Mouse (Mus musculus): ENCODE results near the gene Ascc1. TPM values are rescaled to one million over a fixed set of nuclear protein-coding genes. Genes with fewer than 3 reads are reported as not detected.

The Ascc1 gene
- total RNA-seq, 2 experiments from 2014 or later: 26.6 to 30.7 TPM

- peak; percentile 86 for DNase-seq
These were observed 75.9 kb downstream of the Ascc1 start for GRCm38 (mm10) chr10:60078561-60078917.

- no peak for DNase-seq
These were observed 77.6 kb downstream of the Ascc1 start for GRCm38 (mm10) chr10:60080171-60080570.

DNA sequence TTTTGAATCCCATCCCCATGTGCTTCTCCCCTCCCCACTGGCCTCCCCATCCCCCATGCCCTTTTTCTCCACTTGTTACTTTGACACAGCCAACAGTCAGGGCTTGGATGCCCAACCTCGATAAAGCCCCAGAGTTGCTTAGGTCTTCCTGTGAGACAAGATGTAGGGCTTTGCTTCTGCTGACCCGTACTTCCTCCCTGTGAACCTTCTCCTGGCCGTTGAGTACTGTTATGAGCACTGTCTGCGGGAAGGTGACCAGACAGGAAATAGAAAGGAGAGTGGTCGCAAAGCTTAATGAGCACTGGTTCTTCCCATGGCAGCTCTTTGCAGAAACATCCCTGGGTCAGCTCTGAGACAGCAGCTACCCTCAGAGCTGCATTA lies 78.0 kb downstream of the Ascc1 start:
- no peak for DNase-seq

GRCm38 (mm10) chr10:60080982-60081825 lies 78.6 kb downstream of the Ascc1 start:
- peak; percentile 38 for DNase-seq

DNA sequence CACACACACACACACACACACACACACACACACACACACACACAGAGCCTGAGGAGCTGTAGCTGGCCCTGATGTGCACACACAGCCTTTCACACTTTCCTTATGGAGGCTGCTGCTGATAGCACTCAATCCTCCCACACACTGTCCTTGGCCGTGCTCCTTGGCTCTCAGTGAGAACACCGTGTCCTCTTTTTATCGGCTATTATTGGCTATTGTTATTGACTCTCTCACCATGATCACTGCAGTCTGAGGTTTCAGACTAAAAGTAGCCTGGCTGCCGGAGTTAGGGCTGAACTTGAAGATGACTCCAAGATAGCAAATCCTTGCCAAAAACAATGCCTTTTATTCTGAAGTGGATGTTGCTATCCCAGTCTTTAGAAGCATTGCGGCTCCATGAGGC lies 79.3 kb downstream of the Ascc1 start:
- DNase-seq: peak; percentile 64

- DNase-seq: peak; percentile 28
These were observed 81.5 kb downstream of the Ascc1 start for GRCm38 (mm10) chr10:60084065-60084464.

- no peak for DNase-seq
These were observed 89.7 kb downstream of the Ascc1 start for GRCm38 (mm10) chr10:60092311-60092710.

DNA sequence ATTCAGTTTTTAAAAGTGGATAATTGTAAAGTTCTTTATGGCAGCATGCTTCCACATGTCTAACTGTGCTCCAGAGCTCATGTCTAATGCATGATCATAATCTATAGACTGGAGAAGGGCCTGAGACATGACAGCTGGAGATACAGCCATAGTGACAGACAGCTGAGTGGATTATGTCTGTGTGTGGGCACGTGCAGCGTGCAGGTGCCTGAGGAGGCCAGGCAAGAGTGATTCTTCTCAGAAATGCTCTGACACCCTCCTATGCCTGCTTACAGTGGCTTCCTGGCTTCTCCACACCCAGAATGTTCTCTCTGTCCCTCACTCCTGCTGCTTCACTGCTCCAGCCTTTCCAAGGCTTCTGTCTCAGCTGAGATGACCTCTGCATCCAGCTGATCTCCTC lies 91.1 kb downstream of the Ascc1 start:
- no peak for DNase-seq

- no peak for DNase-seq
These were observed 93.0 kb downstream of the Ascc1 start for GRCm38 (mm10) chr10:60095558-60095957.

- no peak for DNase-seq
These were observed 93.7 kb downstream of the Ascc1 start for GRCm38 (mm10) chr10:60096302-60096701.

GRCm38 (mm10) chr10:60097146-60097545 lies 94.5 kb downstream of the Ascc1 start:
- DNase-seq: no peak

- no peak for DNase-seq
These were observed 95.2 kb downstream of the Ascc1 start for GRCm38 (mm10) chr10:60097774-60098173.

- no peak for DNase-seq
These were observed 103.0 kb downstream of the Ascc1 start for GRCm38 (mm10) chr10:60105391-60106145.

- DNase-seq: peak; percentile 56
These were observed 103.5 kb downstream of the Ascc1 start, which contains the start of gene Spock2 for GRCm38 (mm10) chr10:60106146-60106530. Gene Spock2 (plus strand): TSS chr10:60106219.

GRCm38 (mm10) chr10:60106531-60107186 lies 104.1 kb downstream of the Ascc1 start:
- DNase-seq: peak; percentile 54

DNA sequence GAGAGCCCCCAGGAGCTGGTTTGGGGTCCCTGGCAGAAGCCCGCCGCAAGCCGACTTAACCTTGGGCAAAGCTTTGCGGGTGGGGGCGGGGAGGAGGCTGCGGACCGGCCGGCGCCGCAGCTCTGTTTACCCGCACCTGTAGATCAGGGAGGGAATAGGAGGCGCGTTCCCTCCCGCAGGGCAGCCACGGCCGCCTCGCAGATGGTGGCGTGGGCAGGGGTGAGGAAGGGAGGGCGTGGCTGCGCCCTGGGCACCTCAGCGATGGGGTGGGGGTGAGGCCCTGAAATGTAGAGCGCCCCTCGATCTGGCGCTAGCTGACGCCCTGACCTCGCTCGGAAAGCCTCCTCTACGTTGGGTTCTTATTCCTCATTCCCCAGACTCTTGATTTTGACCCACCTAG lies 104.8 kb downstream of the Ascc1 start:
- peak; percentile 42 for DNase-seq

DNA sequence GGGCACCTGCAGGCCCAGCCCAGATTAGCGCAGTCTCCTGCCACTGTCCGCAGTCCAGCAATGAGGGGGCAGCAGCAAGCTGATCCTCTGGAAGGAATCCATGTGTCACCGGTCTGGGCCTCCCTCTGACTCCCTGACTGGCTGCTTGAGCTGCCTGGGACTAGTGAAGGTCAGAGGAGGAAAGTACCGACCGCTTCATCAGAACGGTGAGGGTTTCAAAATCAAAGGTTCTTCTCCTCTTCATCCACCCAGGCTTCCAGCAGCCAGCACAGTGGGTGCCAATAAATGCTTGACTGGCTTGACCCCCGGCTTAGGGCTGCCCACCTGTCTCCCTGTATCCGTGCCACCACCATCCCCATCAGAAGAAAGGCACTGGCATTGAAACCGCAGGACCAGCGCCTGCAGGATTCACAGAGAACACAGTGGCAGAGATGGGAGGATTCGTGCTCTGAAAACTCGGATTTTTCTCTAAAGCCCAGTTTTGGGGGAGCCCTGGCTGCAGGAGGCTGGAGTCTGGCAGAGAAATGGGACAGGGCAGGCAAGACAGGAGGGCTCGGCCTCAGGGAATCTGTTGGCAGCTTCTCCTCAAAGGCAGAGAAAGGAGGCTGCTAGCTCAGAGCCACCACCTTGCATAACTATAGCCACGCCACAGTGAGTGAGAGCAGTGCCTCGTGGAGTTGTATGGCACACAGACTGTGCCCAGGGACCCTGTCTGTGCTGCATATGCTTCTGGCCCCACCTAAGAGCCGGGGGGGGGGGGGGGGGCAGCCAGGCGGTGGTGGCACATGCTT lies 105.9 kb downstream of the Ascc1 start:
- DNase-seq: no peak

- no peak for DNase-seq
These were observed 106.7 kb downstream of the Ascc1 start for GRCm38 (mm10) chr10:60109336-60109735.

GRCm38 (mm10) chr10:60109989-60110388 lies 107.4 kb downstream of the Ascc1 start:
- no peak for DNase-seq

GRCm38 (mm10) chr10:60110908-60111475 lies 108.4 kb downstream of the Ascc1 start:
- no peak for DNase-seq

GRCm38 (mm10) chr10:60113965-60114690 lies 111.5 kb downstream of the Ascc1 start:
- DNase-seq: no peak

Data from adrenal gland, postnatal 10 days (tissue).